Mouse (Mus musculus) bone marrow macrophage, adult 2 months (primary cell): Measurements from ENCODE around the gene Ap1m1.

Experiments used
- CTCF ChIP-seq: IDR thresholded peaks from 2 replicates; pipeline ENCODE4 v1.5.1; 2012; ENCODE audit warnings: low read depth, mild to moderate bottlenecking, low read length, moderate library complexity
- POLR2A ChIP-seq: IDR thresholded peaks from 2 replicates; pipeline ENCODE4 v1.6.1; 2012; ENCODE audit warnings: mild to moderate bottlenecking, low read depth, low read length, borderline replicate concordance

DNA sequence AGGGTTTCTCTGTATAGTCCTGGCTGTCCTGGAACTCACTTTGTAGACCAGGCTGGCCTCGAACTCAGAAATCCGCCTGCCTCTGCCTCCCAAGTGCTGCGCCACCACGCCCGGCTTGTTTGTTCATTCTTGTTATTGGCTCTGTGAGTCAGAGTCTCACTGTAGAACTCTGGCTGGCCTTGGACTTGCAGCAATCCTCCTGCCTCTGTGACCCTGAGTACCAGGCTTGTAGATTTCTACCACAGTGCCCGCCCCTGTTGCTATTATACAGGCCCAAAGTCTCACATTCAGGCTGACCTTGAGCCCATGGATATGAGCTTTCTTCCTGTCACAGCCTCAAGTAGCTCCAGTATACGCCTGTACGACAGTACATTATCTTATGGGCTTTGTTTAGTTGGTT is 56.7 kb downstream of the Ap1m1 start:
- TF ChIP-seq CTCF (no peak), POLR2A (no peak)
